Mouse (Mus musculus) Patski (cell line): ENCODE measurements around the gene Traip. TPM values are rescaled to one million over a fixed set of nuclear protein-coding genes. Genes with fewer than 3 reads are reported as not detected.
A peak's percentile ranks its signal among the peaks of the same experiment; 100 is the strongest.

Experiments
- ATAC-seq: fragments of 100-300 bp; one replicate; pipeline ENCODE4 v1.8.0; 2021
- CTCF ChIA-PET: fragments of 350-600 bp; sonication (Branson Sonifier 250); formaldehyde crosslinking; loops from one replicate; lab custom pipeline; 2022; ENCODE audit warnings: inconsistent platforms; lab: Charles Lee
- POLR2A ChIA-PET: fragments of 350-600 bp; sonication (Branson Sonifier 250); formaldehyde crosslinking; loops from one replicate; lab custom pipeline; 2022; ENCODE audit warnings: antibody characterized with exemption, inconsistent platforms; lab: Charles Lee
- DNase-seq: peaks from one replicate; pipeline ENCODE4 v3.0.0-alpha.2; 2011; ENCODE audit warnings: low read depth, low spot score
- H3K27me3 ChIP-seq: fragments of 371-371 bp; one replicate; pipeline ENCODE4 v1.5.1; 2021
- CTCF ChIP-seq: fragments of 100-300 bp; IDR thresholded peaks from one replicate; pipeline ENCODE4 v1.5.1; 2021
- in situ Hi-C: fragments of 300-500 bp; cut with MboI; formaldehyde crosslinking; loops from 3 replicates; pipeline ENCODE4 v1.11.1; 2018; ENCODE audit warnings: low pct_unique_long_range_greater_than_20kb, mixed read lengths
- polyA plus RNA-seq: library from polyadenylated mRNA; unstranded; gene quantifications from one replicate; pipeline ENCODE4 v1.2.3, GENCODE M21; 2021

Gene Traip
- 7.3 TPM for polyA plus RNA-seq

- no peak for TF ChIP-seq CTCF
- ChIA-PET POLR2A (no interaction called here), CTCF (no interaction called here)
- no peak for DNase-seq
- H3K27me3 ChIP-seq: peaks cover 18% of the 10 kb centered on the region
- ATAC-seq: no peak
- in situ Hi-C loops: no loop called here
Observed at GRCm38 (mm10) chr9:107949922-107950235, at the start of gene Traip. Gene Traip, plus strand, starts transcription at chr9:107950136.

- ChIA-PET POLR2A (no interaction called here), CTCF (interaction anchor here (1.7 to 7.9 kb wide), 2 partner anchors 61 to 152 kb away, joined by 4 to 65 read pairs; partner anchors contain the start of gene Amigo3)
- DNase-seq (no peak), ATAC-seq (no peak)
- no peaks in the 10 kb centered on the region for H3K27me3 ChIP-seq
- no peak for TF ChIP-seq CTCF
- in situ Hi-C loops: no loop called here
Observed at GRCm38 (mm10) chr9:107900840-107901626, 48.9 kb upstream of the Traip start.

- ChIA-PET CTCF (interaction anchor here (7.9 kb wide), 1 partner anchor 60 kb away, joined by 65 read pairs; no protein-coding TSS in a partner anchor), POLR2A (no interaction called here)
- no peak for ATAC-seq
- TF ChIP-seq CTCF: no peak
- DNase-seq: no peak
- no peaks in the 10 kb centered on the region for H3K27me3 ChIP-seq
- in situ Hi-C loops: no loop called here
Observed at GRCm38 (mm10) chr9:107901627-107901914, 48.4 kb upstream of the Traip start.

- ATAC-seq (peak; percentile 46), DNase-seq (no peak)
- in situ Hi-C loops: loop anchor here (5.0 kb wide), 1 partner anchor 58 kb away; no protein-coding TSS in a partner anchor
- no peak for TF ChIP-seq CTCF
- ChIA-PET POLR2A (interaction anchor here (1.0 to 1.6 kb wide), 4 partner anchors 12 to 98 kb away, joined by 3 to 4 read pairs (median 4); no protein-coding TSS in a partner anchor), CTCF (interaction anchor here (0.7 to 7.9 kb wide), 26 partner anchors 11 to 162 kb away, joined by 3 to 65 read pairs (median 6); partner anchors contain the start of genes Amigo3, Ip6k1, Mon1a and Uba7)
- no peaks in the 10 kb centered on the region for H3K27me3 ChIP-seq
Observed at GRCm38 (mm10) chr9:107904726-107905125, 45.2 kb upstream of the Traip start.

GRCm38 (mm10) chr9:107906252-107906966 is 43.5 kb upstream of the Traip start, which contains the start of gene Mst1r:
Gene Mst1r, plus strand, starts transcription at chr9:107906873.
- in situ Hi-C loops: loop anchor here (5.0 kb wide), 1 partner anchor 56 kb away; no protein-coding TSS in a partner anchor
- no peak for TF ChIP-seq CTCF
- peak; percentile 66 for ATAC-seq
- peak; percentile 78 for DNase-seq
- ChIA-PET CTCF (interaction anchor here (0.9 to 7.9 kb wide), 13 partner anchors 12 to 161 kb away, joined by 3 to 65 read pairs (median 8); partner anchors contain the start of genes Amigo3 and Uba7), POLR2A (interaction anchor here (1.0 to 1.4 kb wide), 2 partner anchors 11 to 96 kb away, joined by 4 read pairs; no protein-coding TSS in a partner anchor)
- no peaks in the 10 kb centered on the region for H3K27me3 ChIP-seq

GRCm38 (mm10) chr9:107906967-107907800 is 42.8 kb upstream of the Traip start:
- in situ Hi-C loops: loop anchor here (5.0 kb wide), 1 partner anchor 55 kb away; no protein-coding TSS in a partner anchor
- DNase-seq (no peak), ATAC-seq (no peak)
- CTCF ChIA-PET: interaction anchor here (1.0 to 7.9 kb wide), 6 partner anchors 14 to 60 kb away, joined by 3 to 65 read pairs (median 4); no protein-coding TSS in a partner anchor
- POLR2A ChIA-PET: interaction anchor here (1.0 to 1.1 kb wide), 2 partner anchors 10 to 26 kb away, joined by 3 to 4 read pairs; no protein-coding TSS in a partner anchor
- no peaks in the 10 kb centered on the region for H3K27me3 ChIP-seq
- no peak for TF ChIP-seq CTCF

- no peaks in the 10 kb centered on the region for H3K27me3 ChIP-seq
- DNase-seq: no peak
- ChIA-PET POLR2A (interaction anchor here (1.1 kb wide), 1 partner anchor 25 kb away, joined by 3 read pairs; no protein-coding TSS in a partner anchor), CTCF (interaction anchor here (1.0 to 7.9 kb wide), 4 partner anchors 15 to 59 kb away, joined by 3 to 65 read pairs (median 4); no protein-coding TSS in a partner anchor)
- ATAC-seq: no peak
- in situ Hi-C loops: loop anchor here (5.0 kb wide), 1 partner anchor 55 kb away; no protein-coding TSS in a partner anchor
- TF ChIP-seq CTCF: no peak
Observed at GRCm38 (mm10) chr9:107907801-107908120, 42.2 kb upstream of the Traip start.

- no peak for TF ChIP-seq CTCF
- ChIA-PET POLR2A (interaction anchor here (1.1 kb wide), 1 partner anchor 24 kb away, joined by 3 read pairs; no protein-coding TSS in a partner anchor), CTCF (interaction anchor here (1.4 to 7.9 kb wide), 2 partner anchors 24 to 53 kb away, joined by 3 to 65 read pairs; no protein-coding TSS in a partner anchor)
- DNase-seq (no peak), ATAC-seq (no peak)
- no peaks in the 10 kb centered on the region for H3K27me3 ChIP-seq
- in situ Hi-C loops: loop anchor here (5.0 kb wide), 1 partner anchor 54 kb away; no protein-coding TSS in a partner anchor
Observed at GRCm38 (mm10) chr9:107908410-107909158, 41.4 kb upstream of the Traip start.
